Mouse (Mus musculus) heart, embryonic 15.5 days (tissue): Measurements from ENCODE around the gene Olfr1502. TPM values are rescaled to one million over a fixed set of nuclear protein-coding genes. Genes with fewer than 3 reads are reported as not detected.
"Not testable (repeated sequence)": the region's sequence is repeated elsewhere in the genome, so short reads cannot be mapped to it uniquely, and the experiment has no call there.

Experiments used
- ATAC-seq: fragments of 200-750 bp; cut with Nextera tagmentation; replicated peaks from 2 replicates; pipeline ENCODE4 v1.8.0; 2017; ENCODE audit warnings: low read depth, moderate TSS enrichment; ENCODE audit not compliant: insufficient number of reproducible peaks, insufficient read depth, low FRiP score
- H3K27ac ChIP-seq: fragments of 300-500 bp; sonication (generic); 2 replicates; pipeline ENCODE4 v1.5.1; 2015; ENCODE audit warnings: mild to moderate bottlenecking, inconsistent platforms
- H3K27me3 ChIP-seq: fragments of 300-500 bp; sonication (generic); 2 replicates; pipeline ENCODE4 v1.6.1; 2015; ENCODE audit warnings: inconsistent platforms
- H3K36me3 ChIP-seq: fragments of 300-500 bp; sonication (generic); 2 replicates; pipeline ENCODE4 v1.6.1; 2015; ENCODE audit warnings: mild to moderate bottlenecking, inconsistent platforms
- H3K4me1 ChIP-seq: fragments of 300-500 bp; sonication (generic); replicated peaks from 2 replicates; pipeline ENCODE4 v1.6.1; 2015; ENCODE audit warnings: inconsistent platforms
- H3K4me2 ChIP-seq: fragments of 300-500 bp; sonication (generic); 2 replicates; pipeline ENCODE4 v1.6.1; 2015; ENCODE audit warnings: inconsistent platforms, mild to moderate bottlenecking, moderate library complexity
- H3K4me3 ChIP-seq: fragments of 300-500 bp; sonication (generic); 2 replicates; pipeline ENCODE4 v1.5.1; 2015; ENCODE audit warnings: mild to moderate bottlenecking, inconsistent platforms
- H3K9ac ChIP-seq: fragments of 300-500 bp; sonication (generic); 2 replicates; pipeline ENCODE4 v1.6.1; 2015; ENCODE audit warnings: mild to moderate bottlenecking, inconsistent platforms
- H3K9me3 ChIP-seq: fragments of 300-500 bp; sonication (generic); replicated peaks from 2 replicates; pipeline ENCODE4 v1.6.1; 2016; ENCODE audit warnings: inconsistent platforms
- WGBS: fragments of 180-500 bp; shearing (Covaris S2); methylation state at CpG from one replicate; pipeline ENCODE4 v1.1.7; 2015; ENCODE audit warnings: mixed read lengths; 5-methylcytosine and 5-hydroxymethylcytosine counted together
- polyA plus RNA-seq: library from polyadenylated mRNA; unstranded; fragments of >200 nt; fragmentation: Nextera tagmentation; extraction: Ambion mirVana; gene quantifications from 2 replicates; pipeline ENCODE4 v1.2.1, GENCODE M21; 2015

Gene Olfr1502
- polyA plus RNA-seq, result not detected in 2 replicates

DNA sequence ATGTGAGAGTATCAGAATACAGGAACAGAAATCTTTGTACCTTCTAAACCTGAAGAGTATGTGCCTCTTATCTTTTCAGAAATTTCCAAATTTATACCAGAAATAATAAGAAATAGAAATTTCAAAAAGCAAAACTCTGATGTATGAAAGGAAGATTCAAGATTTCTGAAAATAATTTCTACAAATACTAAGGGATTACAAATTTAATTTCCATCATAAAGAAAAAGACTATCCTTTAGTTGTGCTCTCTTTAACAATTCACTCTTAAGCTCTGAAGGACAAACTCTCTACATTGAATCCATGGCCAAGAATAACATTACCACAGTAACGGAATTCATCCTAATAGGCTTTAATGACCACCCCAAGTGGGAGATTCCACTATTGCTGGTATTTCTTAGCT is at the start of gene Olfr1502:
Gene Olfr1502, plus strand, starts transcription at position 301 of the 400 bp plus-strand sequence.
- Histone ChIP-seq H3K27me3 (no peaks in the 10 kb centered on the region), H3K4me1 (no peaks in the 10 kb centered on the region), H3K4me2 (no peak within 1 kb of the TSS), H3K27ac (no peak within 1 kb of the TSS), H3K4me3 (no peak within 1 kb of the TSS), H3K36me3 (no peaks in the 10 kb centered on the region), H3K9ac (no peak within 1 kb of the TSS), H3K9me3 (no peaks in the 10 kb centered on the region)
- WGBS, result 73% methylated on average over 1 of the region's 1 CpGs
- no peak for ATAC-seq

DNA sequence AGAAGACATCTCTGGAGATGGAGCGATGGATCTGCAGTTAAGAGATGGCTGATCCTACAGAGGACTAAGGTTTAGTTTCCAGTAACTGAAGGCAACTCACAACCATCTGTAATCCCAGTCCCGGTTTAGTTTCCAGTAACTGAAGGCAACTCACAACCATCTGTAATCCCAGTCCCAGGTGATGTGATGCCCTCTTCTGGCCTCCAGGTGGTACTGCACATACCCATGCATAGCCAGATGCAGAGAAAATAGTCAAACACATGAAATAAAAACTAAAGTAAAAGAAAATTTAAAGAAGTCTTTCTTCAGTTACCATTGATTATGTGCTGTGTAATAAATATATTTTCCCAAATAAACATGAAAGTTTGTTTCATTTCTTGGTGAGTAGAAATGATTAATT is 48.8 kb upstream of the Olfr1502 start:
- Histone ChIP-seq H3K27ac (no peak overlapping the region), H3K4me1 (no peaks in the 10 kb centered on the region), H3K36me3 (no peaks in the 10 kb centered on the region), H3K4me2 (no peak overlapping the region), H3K9me3 (no peaks in the 10 kb centered on the region), H3K27me3 (no peaks in the 10 kb centered on the region), H3K4me3 (no peak overlapping the region), H3K9ac (no peak overlapping the region)
- WGBS, result 48% methylated on average over 2 of the region's 2 CpGs
- no peak for ATAC-seq

DNA sequence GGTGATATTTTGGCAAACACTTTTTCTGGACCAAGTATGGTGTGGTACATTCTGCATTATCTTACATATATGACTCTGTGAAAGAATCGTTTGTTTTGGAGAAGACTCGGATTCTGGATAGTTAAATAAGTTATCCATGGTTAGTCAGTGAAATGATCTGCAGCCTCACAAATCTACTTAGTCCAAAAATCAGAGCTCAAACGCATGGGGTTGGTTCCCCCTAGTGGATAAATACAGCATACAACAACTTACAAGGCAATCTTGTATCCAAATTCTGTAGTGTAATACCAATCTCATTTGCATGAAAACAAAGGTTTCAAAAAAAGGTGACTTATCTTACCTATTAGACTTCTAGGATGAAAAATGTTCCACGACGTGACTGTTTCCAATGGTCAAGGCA is 42.8 kb upstream of the Olfr1502 start:
- Histone ChIP-seq H3K4me2 (no peak overlapping the region), H3K4me3 (no peak overlapping the region), H3K36me3 (no peaks in the 10 kb centered on the region), H3K9ac (no peak overlapping the region), H3K27me3 (no peaks in the 10 kb centered on the region), H3K9me3 (no peaks in the 10 kb centered on the region), H3K27ac (no peak overlapping the region), H3K4me1 (no peaks in the 10 kb centered on the region)
- no peak for ATAC-seq
- WGBS, result 27% methylated on average over 5 of the region's 5 CpGs

DNA sequence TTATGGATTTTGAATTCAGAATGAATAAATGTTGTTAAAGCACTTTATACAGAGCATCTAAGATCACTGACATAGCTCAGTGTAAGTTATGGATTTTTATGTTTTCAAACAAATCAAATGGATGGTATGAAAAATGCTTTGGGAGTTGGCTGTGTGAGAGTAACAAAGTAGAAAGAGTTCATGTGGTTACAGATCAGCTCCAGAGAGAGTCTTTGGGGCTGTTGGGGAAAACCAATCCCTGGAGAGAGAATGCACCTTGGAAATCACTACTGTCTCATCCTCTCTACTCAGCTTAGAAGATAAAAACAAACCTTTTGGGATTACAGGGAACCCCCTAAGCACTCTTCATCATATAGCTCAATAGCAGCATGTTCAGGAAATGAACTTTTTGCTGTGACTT is 42.2 kb upstream of the Olfr1502 start, which contains the start of gene Olfr1499:
Gene Olfr1499, minus strand, starts transcription at position 101 of the 400 bp plus-strand sequence.
- H3K4me3 ChIP-seq, result no peak within 1 kb of the TSS
- no peaks in the 10 kb centered on the region for H3K9me3 ChIP-seq
- no peaks in the 10 kb centered on the region for H3K36me3 ChIP-seq
- no peak within 1 kb of the TSS for H3K4me2 ChIP-seq
- no peak for ATAC-seq
- no peak within 1 kb of the TSS for H3K9ac ChIP-seq
- no peak within 1 kb of the TSS for H3K27ac ChIP-seq
- no peaks in the 10 kb centered on the region for H3K27me3 ChIP-seq
- no peaks in the 10 kb centered on the region for H3K4me1 ChIP-seq

DNA sequence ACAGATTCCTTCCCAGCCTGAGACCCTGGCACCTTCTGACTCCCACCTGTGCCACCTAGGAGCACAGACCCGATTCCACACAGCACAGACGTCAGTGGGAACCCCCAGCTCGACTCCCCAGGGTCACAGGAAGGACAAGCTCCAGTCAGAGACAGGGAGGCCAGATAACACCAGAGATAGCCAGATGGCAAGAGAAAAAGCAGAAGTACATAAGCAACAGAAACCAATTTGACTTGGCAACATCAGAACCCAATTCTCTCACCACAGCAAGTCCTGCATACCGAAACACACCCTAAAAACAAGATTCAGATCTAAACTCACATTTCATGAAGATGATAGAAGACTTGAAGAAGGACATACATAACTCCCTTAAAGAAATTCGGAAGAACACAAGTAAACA is 40.7 kb upstream of the Olfr1502 start:
- Histone ChIP-seq H3K9ac (no peak overlapping the region), H3K27me3 (no peaks in the 10 kb centered on the region), H3K9me3 (no peaks in the 10 kb centered on the region), H3K4me3 (no peak overlapping the region), H3K4me2 (no peak overlapping the region), H3K36me3 (no peaks in the 10 kb centered on the region), H3K27ac (no peak overlapping the region), H3K4me1 (no peaks in the 10 kb centered on the region)
- whole genome bisulfite sequencing, result 42% methylated on average over 5 of the region's 5 CpGs
- no peak for ATAC-seq

DNA sequence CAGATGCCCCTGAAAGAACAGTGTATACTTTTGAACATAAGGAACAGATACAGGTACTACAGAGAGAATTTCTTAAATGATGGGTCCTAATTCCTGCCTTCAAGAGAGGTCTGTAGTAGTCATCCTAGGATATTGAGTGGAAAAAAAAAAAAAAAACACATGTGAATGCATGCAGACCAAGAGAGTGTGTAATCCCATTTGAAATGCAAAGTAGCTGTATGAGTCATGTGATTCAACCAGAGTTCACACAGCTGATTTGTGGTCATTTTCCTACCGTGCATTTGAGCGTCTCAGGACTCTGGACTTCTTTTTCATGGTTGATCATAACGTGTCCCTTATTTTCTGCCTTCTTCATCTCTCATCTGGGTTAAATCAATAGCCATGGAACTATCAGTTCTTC is 33.1 kb upstream of the Olfr1502 start:
- H3K9me3 ChIP-seq, result no peaks in the 10 kb centered on the region
- H3K27me3 ChIP-seq, result no peaks in the 10 kb centered on the region
- H3K4me3 ChIP-seq, result no peak overlapping the region
- no peaks in the 10 kb centered on the region for H3K36me3 ChIP-seq
- H3K9ac ChIP-seq, result no peak overlapping the region
- no peaks in the 10 kb centered on the region for H3K4me1 ChIP-seq
- H3K4me2 ChIP-seq, result no peak overlapping the region
- ATAC-seq, result no peak
- 79% methylated on average over 3 of the region's 3 CpGs for WGBS
- H3K27ac ChIP-seq, result no peak overlapping the region

DNA sequence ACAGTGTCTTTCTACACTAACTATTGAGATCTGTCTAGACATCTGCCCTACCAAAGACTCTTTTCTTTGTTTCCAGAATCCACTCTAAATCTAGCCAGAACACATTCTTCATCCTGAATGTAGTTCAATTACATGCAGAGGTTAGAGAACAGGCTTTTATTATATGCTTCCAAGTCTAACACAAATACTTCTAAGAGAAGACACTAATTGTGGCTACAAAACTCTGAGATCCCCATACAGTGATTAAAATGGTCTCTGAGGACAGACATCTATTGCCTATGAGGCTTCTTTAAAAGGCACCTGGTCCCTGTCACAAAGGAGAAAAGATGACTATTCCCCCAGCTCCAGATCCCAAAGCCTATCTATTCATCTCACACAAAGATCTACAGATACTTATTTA is 31.2 kb upstream of the Olfr1502 start, which contains the start of gene Olfr1500:
Gene Olfr1500, minus strand, starts transcription at position 101 of the 400 bp plus-strand sequence.
- no peak for ATAC-seq
- H3K27ac ChIP-seq, result no peak within 1 kb of the TSS
- no peaks in the 10 kb centered on the region for H3K36me3 ChIP-seq

DNA sequence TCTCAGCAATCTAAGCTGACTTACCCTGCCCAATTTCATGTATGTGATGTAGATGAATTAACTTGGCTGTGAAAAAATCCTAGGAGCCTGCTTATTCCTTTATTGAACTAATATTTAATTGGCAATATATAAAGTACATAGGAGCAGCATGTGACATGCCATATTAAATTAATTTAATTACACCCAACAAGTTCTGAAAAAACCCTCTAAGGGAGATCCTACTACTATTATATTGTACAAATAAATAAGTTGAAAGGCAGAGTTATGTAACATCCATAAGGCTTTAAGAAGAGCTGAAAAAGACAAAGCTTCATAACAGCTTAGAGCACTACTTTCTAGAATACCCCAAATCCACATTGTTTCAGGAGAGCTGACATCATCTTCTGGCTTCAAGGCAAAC is 11.0 kb upstream of the Olfr1502 start, which contains the start of gene Olfr1501:
Gene Olfr1501, minus strand, starts transcription at position 101 of the 400 bp plus-strand sequence.
- not testable (repeated sequence) for H3K4me1 ChIP-seq, ATAC-seq, H3K4me3 ChIP-seq, H3K4me2 ChIP-seq, H3K27ac ChIP-seq, H3K9ac ChIP-seq, H3K27me3 ChIP-seq, H3K9me3 ChIP-seq, H3K36me3 ChIP-seq

More for the DNA sequence above, 31.2 kb upstream of the Olfr1502 start, which contains the start of gene Olfr1500:
- H3K9ac ChIP-seq, result no peak within 1 kb of the TSS
- no peaks in the 10 kb centered on the region for H3K27me3 ChIP-seq
- no peak within 1 kb of the TSS for H3K4me2 ChIP-seq
- no peaks in the 10 kb centered on the region for H3K9me3 ChIP-seq
- H3K4me3 ChIP-seq, result no peak within 1 kb of the TSS
- no peaks in the 10 kb centered on the region for H3K4me1 ChIP-seq

DNA sequence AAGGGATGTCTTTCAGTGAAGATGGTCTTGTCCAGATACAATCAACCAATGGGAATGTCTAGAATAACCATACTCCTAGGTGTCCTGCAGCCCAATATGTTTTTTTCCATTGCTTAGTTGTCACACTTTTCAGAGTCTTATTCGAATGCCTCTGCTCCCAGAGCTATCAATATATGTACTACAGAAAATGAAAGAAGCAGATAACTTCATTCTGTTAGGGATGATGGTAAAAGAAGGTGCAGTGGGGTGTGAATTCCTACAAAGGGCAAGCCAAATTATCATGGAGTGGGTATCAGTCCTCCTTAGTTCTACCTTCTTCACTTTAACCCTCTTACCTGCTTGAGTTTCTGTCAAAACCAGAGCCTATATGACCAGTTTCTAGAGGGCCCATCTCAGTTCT is 36.2 kb downstream of the Olfr1502 start, which contains the start of gene Olfr1504:
Gene Olfr1504, minus strand, starts transcription at position 101 of the 400 bp plus-strand sequence.
- WGBS, result 43% methylated on average over 1 of the region's 1 CpGs
- Histone ChIP-seq H3K36me3 (no peaks in the 10 kb centered on the region), H3K9me3 (no peaks in the 10 kb centered on the region), H3K4me3 (no peak within 1 kb of the TSS), H3K9ac (no peak within 1 kb of the TSS), H3K4me1 (no peaks in the 10 kb centered on the region), H3K27me3 (no peaks in the 10 kb centered on the region), H3K4me2 (no peak within 1 kb of the TSS), H3K27ac (no peak within 1 kb of the TSS)
- ATAC-seq, result no peak

Other genes with a start within 250 kb of the Olfr1502 start
- gene Olfr1487, start 244.4 kb upstream of the Olfr1502 start, polyA plus RNA-seq, result not detected in 2 replicates
- not detected in 2 replicates for gene Olfr1489, start 230.2 kb upstream of the Olfr1502 start, polyA plus RNA-seq
- not detected in 2 replicates for gene Olfr1490, start 210.7 kb upstream of the Olfr1502 start, polyA plus RNA-seq
- not detected in 2 replicates for gene Olfr1491, start 164.5 kb upstream of the Olfr1502 start, polyA plus RNA-seq
- gene Olfr1493-ps1, start 138.5 kb upstream of the Olfr1502 start, polyA plus RNA-seq, result not detected in 2 replicates
- not detected in 2 replicates for gene Olfr1494, start 122.1 kb upstream of the Olfr1502 start, polyA plus RNA-seq
- gene Olfr1495, start 97.2 kb upstream of the Olfr1502 start, polyA plus RNA-seq, result not detected in 2 replicates
- not detected in 2 replicates for gene Olfr1496, start 83.9 kb upstream of the Olfr1502 start, polyA plus RNA-seq
- gene Olfr1497, start 63.6 kb upstream of the Olfr1502 start, polyA plus RNA-seq, result not detected in 2 replicates
- not detected in 2 replicates for gene Olfr1499, start 42.3 kb upstream of the Olfr1502 start, polyA plus RNA-seq
- not detected in 2 replicates for gene Olfr1500, start 31.3 kb upstream of the Olfr1502 start, polyA plus RNA-seq
- not detected in 2 replicates for gene Olfr1501, start 11.1 kb upstream of the Olfr1502 start, polyA plus RNA-seq
- not detected in 2 replicates for gene Olfr1504, start 36.1 kb downstream of the Olfr1502 start, polyA plus RNA-seq
- gene Olfr1505, start 51.7 kb downstream of the Olfr1502 start, polyA plus RNA-seq, result not detected in 2 replicates